Mouse (Mus musculus): ENCODE results near the gene Tmem151a.
A peak's percentile ranks its signal among the peaks of the same experiment; 100 is the strongest.
"Not testable (repeated sequence)": the region's sequence is repeated elsewhere in the genome, so short reads cannot be mapped to it uniquely, and the experiment has no call there.

Gene Tmem151a

GRCm38 (mm10) chr19:5094746-5095417 is 9.6 kb upstream of the Tmem151a start:
- DNase-seq (ENCODE audit: extremely low read depth, low read depth, low spot score) = no peak

GRCm38 (mm10) chr19:5094243-5094632 is 8.9 kb upstream of the Tmem151a start:
- DNase-seq (ENCODE audit: extremely low read depth, low read depth, low spot score) = no peak

DNA sequence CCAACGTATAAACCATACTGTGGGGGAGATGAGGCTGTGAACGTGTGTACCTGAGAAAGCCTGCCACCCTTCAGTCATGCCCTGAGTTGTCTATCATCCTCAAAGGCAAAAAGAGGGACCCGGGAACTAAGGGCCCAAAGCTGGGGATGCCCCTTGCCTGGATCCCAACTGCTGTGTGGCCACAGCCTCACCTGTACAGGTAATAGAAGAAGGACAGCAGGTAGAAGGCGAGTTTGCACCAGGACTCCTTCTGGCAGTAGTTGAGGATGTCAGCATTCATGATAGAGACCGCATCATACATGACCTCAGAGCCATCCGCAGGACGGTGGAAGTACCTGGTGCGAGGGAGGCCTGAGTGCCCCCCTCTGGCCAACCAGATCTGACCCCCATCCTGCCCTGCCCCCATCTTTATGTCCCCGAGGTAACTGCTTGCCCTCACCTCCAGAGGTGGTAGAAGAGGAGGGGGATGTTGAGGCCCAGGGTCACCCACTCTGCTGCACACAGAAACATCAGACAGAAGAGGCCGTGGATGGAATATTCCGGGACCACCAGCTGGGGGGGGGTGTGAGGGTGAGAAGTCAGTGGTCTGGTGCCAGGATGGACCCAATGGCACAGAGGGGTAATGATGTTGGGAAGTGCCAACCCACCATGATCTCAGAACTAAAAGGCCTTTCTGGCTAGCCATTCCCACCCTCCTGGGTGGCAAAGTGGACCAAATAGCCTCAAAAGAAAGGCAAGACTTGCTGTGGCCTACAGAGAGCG is 8.3 kb upstream of the Tmem151a start:
- no peak for DNase-seq (ENCODE audit: extremely low read depth, low read depth, low spot score)

DNA sequence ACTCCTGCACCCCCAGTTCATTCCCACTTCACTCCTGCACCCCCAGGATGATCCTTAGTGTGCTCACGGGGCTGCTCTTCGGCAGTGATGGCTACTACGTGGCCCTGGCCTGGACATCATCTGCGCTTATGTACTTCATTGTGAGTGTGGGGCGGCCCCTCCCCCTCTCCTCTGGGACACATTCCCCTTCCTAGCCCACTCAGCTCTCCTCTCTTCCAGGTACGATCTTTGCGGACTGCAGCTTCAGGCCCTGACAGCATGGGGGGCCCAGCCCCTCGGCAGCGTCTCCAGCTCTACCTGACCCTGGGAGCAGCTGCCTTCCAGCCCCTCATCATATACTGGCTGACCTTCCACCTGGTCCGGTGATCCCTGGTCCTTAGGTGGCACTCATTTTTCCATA is 6.8 kb upstream of the Tmem151a start:
- DNase-seq (ENCODE audit: extremely low read depth, low read depth, low spot score) = no peak

- DNase-seq (ENCODE audit: extremely low read depth, low read depth, low spot score) = no peak
Observed at GRCm38 (mm10) chr19:5089324-5089723, 4.0 kb upstream of the Tmem151a start.

DNA sequence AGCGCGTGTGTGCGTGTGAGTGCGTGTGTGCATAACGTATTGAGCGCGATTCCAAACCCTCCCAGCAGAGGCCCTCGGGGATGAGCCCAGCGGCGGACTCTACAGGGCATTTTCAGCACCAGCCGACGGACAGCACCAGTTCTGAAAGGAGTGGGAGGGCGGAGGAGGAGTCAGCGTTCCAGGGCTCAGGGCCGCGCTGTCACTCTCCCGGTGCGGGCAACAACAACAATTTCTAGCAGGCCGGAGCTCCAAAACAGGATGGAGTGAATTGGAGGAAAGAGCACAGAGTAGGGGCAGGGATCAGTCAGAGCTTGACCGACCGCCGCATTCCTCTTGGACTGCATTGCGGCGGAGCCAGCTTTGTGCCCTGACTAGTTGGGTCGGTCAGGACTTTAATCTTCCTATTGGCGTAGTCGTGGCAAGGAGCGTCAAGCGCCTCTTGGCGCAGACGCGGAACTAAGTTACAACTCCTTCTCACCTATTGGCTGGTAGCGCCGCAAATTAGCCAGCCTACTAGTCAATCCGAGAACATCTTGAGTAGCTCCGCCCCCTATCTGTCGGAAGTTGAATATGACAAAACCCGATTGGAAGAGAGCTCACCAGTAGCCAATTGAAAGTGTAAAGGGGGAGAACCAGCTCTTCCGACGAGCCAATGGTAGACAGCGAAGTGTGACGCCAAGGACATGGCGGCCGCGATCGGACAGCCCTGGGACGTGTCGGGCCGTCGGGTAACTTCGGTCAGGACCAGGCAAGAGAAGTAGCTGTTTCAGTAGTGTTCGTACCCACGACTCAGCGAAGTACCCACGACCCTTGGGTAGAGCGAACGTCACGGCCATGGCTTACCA is 2.8 kb upstream of the Tmem151a start, which contains the start of gene Yif1a:
Gene Yif1a, plus strand, starts transcription at position 655 of the 845 bp plus-strand sequence.
- peak; percentile 99 for DNase-seq (ENCODE audit: extremely low read depth, low read depth, low spot score)

DNA sequence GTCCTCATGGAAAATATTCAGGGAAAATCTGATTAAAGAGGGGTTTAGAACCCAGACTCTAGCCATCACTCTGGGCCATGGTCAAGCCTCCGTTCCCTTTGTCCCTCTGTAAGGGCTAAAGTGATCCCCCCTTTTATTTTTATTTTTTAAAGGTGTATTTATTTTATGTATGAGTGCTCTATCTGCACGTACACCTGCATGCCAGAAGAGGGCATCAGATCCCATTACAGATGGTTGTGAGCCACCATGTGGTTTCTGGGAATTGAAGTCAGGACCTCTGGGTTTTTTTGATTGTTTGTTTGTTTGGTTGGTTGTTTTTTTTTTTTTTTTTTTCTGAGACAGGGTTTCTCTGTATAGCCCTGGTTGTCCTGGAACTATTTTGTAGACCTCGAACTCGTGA is 1.2 kb upstream of the Tmem151a start:
- not testable (repeated sequence) for DNase-seq (ENCODE audit: extremely low read depth, low read depth, low spot score)

GRCm38 (mm10) chr19:5084834-5085144 is 542 bp downstream of the Tmem151a start:
- DNase-seq (ENCODE audit: extremely low read depth, low read depth, low spot score) = no peak

DNA sequence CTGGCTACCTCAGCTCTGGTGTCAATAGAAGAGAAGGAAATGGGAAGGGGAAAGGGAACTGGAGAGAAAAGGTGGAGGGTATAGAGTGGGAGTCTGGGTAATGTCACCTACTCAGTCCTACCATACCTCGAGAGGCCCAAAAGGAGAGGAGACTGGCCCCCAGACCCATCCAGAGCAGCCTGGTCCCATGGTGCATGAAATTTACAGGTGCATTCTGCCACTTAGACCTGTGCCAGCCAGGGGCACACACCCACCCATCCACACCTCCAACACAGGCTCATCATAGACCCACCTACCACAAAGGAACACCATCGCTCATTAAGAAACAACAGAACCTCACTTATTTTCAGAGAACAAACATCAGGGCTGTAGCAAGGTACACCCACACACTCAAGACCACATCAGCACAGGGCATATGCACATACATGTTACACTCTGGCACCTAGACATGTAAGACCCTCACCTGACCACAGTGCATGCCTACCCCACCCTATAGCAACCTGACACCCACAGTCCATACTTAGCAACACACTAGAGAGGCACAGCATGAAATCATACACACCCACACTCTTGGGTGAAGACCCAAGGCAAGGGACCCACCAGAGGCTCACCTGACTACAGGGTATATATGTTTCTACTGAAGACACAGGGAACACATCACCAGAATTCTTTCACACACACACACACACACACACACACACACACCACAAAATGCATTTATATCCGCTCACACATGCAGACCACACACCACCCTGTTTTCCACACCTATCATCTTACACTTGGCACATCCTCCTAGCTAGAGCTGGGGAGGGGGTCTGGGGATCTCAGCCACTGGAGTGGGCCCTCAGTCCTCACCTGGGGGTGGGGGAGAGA is 1.1 kb downstream of the Tmem151a start:
- DNase-seq (ENCODE audit: extremely low read depth, low read depth, low spot score) = no peak

DNA sequence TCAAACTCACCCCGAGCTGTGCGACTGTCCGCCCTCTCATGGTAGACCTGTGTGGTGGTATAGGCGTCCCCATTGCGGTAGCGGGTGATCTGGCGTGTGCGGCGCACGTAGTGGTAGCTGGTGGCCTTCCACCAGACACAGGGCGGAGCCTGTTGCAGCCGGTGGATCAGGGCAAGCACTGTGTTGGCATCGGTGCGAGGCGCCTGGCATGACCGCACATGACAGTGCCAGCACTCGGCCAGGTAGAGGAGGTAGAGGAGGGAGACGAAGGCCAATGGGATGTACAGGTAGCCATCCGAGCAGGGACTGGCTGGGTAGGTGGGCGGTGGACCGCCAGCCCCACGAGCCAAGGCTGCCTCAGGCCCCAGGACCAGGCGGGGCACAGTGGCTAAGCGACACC is 2.7 kb downstream of the Tmem151a start:
- DNase-seq (ENCODE audit: extremely low read depth, low read depth, low spot score) = no peak

DNA sequence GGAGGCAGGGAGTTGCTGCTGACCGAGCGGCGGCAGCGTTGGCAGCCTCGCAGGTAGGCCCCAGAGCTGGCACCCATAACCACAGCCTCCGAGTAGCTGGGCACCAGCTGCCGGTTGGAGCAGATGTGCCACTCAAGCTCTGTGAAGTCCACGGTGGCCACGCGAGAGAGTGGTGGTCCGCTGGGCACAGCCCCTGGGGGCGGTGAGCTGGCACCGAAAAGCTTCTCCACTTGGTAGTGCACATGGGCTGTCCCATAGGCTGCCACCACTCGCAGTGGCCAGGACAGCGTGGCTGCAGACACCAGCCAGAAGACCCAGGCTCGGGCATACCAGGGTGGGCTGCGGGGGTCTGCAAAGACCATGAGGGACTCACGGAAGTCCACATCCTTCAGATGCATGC is 3.3 kb downstream of the Tmem151a start:
- DNase-seq (ENCODE audit: extremely low read depth, low read depth, low spot score) = no peak

DNA sequence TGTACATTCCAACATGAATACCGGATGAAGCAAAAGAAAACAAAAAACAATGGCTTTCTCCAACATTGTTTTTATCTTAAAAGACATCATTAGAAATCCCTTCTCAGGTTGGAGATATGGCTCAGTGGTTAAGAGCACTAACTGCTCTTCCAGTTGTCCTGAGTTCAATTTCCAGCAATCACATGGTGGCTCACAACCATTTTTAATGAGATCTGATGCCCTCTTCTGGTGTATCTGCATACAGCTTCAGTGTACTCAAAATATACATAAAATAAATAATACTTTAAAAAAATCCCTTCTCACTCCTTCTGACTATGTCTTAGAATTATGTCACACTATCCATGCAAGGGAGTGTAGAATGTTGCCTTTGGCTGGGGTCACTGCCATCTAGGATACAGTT is 6.1 kb downstream of the Tmem151a start:
- no peak for DNase-seq (ENCODE audit: extremely low read depth, low read depth, low spot score)

- no peak for DNase-seq (ENCODE audit: extremely low read depth, low read depth, low spot score)
Observed at GRCm38 (mm10) chr19:5073518-5073917, 11.8 kb downstream of the Tmem151a start.

GRCm38 (mm10) chr19:5073028-5073427 is 12.3 kb downstream of the Tmem151a start:
- DNase-seq (ENCODE audit: extremely low read depth, low read depth, low spot score) = no peak

DNA sequence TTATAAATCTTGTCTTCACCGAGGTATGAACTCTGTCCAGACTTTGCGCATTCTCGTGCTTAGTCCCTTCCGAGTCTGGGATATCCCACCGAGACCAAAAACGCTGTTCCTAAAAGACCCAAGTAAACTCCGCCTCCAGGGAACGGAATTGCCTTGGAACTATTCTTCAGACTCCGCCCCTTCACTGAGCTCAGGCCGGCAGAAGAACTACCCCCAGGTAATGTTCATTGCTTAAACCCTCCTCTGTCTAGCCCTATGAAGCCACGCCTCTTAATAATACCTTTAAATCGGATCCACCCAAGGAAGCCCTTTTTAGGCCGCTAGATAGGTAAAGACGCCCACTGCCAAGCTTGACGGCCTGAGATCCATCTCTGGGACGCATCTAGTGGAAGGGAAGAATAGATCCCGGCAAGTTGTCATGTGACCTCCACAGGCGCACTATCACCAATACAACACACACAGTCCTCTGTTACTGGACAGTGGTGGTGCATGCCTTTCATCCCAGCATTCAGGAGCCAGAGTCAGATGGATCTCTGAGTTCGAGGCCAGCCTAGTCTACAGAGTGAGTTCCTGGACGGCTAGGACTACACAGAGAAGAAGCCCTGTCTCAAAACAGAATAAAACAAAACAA is 12.8 kb downstream of the Tmem151a start:
- DNase-seq (ENCODE audit: extremely low read depth, low read depth, low spot score) = peak; percentile 43

GRCm38 (mm10) chr19:5071545-5072369 is 13.6 kb downstream of the Tmem151a start:
- no peak for DNase-seq (ENCODE audit: extremely low read depth, low read depth, low spot score)

- no peak for DNase-seq (ENCODE audit: extremely low read depth, low read depth, low spot score)
Observed at GRCm38 (mm10) chr19:5071077-5071476, 14.3 kb downstream of the Tmem151a start.

GRCm38 (mm10) chr19:5069978-5070377 is 15.4 kb downstream of the Tmem151a start:
- DNase-seq (ENCODE audit: extremely low read depth, low read depth, low spot score) = no peak

- no peak for DNase-seq (ENCODE audit: extremely low read depth, low read depth, low spot score)
Observed at GRCm38 (mm10) chr19:5069486-5069885, 15.8 kb downstream of the Tmem151a start.
